Mouse (Mus musculus) kidney, postnatal 36 days (tissue): ENCODE data around the gene Tanc2.

Experiments
- DNase-seq, 2 experiments: peaks; one replicate each; pipeline ENCODE4 v3.0.0; 2021 to 2022; ENCODE audit warnings: mixed read lengths in 2 of 2

Gene Tanc2

DNA sequence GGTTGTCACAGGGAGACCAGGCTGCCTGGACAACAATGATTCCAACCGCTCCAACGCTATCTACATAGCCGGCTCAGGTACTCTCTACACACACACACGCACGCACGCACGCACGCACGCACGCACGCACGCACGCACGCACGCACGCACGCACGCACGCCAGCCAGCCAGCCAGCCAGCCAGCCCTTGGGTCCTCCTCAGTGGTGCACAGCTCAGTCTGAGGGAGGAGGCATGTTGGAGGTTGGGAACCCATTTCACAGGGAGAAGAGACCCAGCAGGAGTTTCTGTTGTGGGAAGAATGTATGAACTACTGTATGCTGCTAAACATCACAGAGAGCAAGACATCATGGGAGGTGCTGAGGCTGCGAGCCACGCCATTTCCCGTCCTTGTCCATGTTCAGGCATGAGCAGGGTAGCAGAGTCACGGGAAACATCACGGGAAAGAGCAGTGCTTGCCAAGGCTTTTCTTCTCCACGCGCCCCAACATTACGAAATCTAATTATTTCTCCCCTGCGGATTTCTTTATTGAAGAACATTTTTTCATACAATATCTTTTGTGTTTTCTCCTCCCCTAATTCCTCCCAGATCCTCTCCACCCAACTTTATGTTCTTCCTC, 366.1 kb downstream of the Tanc2 start:
- DNase-seq: no peak

DNA sequence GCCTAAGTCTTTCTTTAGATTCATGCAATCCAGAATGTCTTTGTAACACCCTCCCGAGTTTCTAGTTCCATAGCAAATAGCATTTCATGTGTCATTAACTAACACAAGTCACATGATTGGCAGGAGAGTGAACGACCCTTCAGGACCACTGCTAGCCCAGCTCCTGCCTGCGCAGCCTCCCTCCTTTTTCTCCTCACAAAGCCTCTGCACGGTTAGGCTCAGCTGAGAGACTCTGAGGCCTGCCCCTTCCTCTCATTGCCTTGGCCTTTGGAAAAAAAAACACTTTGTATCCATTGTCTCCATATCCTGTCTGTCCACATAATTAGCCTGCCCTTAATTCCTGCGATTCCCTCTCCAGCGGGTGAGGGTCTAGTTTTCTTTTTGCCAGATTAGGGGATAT, 367.7 kb downstream of the Tanc2 start:
- DNase-seq: no peak

DNA sequence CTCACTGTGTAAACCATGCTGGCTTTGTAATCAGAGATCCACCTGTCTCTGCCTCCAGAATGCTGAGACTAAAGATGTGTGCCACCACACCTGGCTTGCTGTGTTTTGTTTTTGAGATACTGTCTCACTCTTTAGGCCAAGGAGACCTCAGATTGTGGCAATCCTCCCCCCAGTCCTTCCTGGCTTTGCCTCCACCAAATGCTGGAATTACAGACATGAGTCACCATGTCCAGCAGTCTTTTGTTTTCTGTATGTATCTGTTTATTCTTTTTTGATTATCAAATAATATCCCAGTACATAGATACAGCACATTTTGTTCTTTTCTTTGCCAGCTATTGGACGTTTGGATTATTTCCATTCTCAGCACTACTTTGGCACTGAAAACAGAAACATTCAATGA, 368.8 kb downstream of the Tanc2 start:
- no peak for DNase-seq

DNA sequence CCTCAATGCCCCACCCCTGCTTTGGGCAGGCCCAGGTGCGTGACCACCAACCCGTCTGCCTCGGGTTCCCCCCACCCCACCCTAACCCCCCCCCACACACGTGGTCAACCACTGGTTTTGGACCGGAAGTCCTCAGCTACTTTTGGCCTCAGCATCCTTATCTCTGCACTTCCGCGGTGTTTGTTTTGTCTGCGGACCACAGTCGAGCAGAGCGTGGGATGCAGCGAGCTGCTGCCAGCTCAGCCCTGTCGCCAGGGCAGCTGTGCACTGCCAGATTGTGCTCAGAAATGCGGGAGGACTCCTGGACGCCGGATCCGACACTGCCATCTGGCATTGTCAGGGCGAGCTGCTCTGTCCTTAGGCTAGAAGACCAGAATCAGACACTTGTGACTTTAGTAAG, 369.6 kb downstream of the Tanc2 start:
- no peak for DNase-seq

DNA sequence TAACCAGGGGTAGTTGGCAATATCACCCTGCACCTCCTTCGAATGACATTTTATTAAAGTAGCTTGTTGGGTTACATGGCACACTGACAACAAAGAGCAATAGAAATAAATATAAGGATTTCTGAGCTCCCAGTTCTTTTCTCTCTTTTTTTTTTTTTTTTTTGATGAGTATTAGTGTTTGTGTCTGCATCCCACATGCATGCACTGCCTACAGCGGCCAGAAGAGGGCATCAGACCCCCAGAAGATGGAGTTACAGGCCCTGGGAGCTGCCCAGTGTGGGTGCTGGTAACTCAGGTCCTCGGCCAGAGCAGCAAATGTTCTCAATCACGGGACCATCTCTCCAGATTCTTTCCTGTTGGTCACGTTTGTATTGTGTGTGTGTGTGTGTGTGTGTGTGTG, 374.9 kb downstream of the Tanc2 start:
- no peak for DNase-seq

DNA sequence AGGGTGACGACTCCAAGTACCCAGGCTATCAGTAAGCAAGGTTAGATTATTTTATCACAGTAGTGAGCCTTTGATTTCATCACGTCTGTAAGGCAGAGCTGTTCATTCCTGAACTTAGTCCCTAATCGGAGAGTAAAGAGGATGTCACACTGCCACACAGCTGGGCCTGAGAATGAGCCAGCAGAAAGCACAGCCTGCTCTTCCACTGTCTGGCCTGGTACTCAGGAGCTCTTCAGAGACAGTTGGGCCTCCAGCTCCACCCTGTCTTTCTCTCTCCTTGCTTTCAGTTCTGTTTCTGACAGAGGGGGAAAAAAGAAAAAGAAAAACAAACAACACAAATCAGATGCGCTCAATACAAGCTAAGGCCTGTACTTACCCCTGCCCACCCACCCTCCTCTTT, 376.5 kb downstream of the Tanc2 start:
- no peak for DNase-seq

DNA sequence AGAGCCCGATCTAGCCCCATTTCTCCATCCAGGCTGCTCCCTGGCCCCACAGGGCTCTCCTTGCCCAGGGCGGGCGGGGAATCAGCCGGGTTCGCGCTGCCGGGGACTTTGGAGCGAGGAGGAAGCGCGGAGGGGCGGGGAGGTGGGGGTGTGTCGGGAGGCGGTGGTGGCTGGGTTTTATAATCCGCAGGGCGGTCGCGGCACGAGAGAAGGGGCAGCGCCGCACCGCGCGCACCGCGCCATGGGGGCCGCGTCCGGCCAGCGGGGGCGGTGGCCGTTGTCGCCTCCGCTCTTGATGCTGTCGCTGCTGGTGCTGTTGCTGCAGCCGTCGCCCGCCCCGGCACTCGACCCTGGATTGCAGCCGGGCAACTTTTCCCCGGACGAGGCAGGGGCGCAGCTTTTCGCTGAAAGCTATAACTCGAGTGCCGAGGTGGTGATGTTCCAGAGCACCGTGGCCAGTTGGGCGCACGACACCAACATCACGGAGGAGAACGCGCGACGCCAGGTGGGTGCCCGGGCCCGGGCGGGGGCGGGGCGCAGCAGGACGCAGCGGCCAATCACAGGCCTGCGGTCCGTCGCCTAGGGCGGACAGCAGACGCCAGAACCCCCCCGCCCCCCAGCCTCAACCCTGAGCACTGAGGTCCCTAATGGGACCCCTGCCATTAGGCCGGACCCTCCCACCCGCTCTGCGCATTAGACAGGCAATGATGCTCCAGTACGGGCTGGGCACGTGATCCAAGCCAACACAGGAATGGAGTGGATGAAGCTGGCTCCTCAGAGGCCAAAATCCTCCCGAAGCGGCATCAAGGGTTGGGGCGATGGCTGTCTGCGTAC, 378.2 kb downstream of the Tanc2 start, which contains the start of gene Ace:
Gene Ace (plus strand): TSS at position 205 of the 834 bp plus-strand sequence.
- DNase-seq: peak; percentile 67 to 84

DNA sequence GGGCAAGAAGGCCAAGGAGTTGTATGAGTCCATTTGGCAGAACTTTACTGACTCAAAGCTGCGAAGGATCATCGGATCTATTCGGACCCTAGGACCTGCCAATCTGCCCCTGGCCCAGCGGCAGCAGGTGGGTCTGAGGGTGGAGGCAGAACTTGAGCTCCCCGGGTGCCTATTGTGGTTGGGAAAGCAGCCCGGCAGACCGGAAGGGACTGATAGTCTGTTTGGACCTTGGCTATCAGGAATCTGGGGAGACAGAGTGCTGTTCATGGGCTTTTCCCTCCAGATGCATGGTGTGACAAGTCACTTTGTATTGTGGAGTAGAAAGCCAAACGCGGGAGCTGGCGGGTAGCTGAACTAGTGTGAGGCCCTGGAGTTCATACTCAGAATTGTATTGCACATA, 379.2 kb downstream of the Tanc2 start:
- DNase-seq: no peak

DNA sequence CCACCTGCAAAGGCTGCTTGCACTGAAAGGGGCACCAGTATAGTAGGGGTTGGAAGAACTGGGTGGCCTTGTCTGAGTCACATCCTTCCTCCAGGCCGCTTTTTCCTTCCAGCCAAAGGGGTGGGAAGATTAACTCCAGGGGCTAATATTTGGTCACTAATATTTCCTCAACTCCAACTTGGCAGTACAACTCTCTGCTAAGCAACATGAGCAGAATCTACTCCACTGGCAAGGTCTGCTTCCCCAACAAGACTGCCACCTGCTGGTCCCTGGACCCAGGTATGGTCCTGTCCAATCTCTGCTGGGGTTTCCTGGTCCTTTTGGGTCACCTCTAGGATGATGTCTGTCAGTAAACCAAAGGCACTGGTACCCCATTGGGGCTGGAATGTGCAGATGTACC, 379.7 kb downstream of the Tanc2 start:
- peak; percentile 57 to 90 for DNase-seq

DNA sequence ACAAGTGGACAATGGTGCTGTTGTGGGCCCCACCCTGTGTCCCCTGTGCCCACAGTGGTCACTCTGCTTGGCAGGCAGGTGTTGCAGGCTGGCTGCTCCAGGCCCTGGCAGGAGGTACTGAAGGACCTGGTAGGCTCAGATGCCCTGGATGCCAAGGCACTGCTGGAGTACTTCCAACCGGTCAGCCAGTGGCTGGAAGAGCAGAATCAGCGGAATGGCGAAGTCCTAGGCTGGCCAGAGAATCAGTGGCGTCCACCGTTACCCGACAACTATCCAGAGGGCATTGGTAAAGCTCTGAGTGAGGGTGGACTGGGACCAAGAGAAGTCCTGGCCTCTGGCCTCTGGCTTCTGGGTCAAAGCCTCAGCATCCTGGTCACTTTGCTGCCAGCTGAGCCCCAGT, 384.8 kb downstream of the Tanc2 start:
- DNase-seq: peak; percentile 81 to 84

DNA sequence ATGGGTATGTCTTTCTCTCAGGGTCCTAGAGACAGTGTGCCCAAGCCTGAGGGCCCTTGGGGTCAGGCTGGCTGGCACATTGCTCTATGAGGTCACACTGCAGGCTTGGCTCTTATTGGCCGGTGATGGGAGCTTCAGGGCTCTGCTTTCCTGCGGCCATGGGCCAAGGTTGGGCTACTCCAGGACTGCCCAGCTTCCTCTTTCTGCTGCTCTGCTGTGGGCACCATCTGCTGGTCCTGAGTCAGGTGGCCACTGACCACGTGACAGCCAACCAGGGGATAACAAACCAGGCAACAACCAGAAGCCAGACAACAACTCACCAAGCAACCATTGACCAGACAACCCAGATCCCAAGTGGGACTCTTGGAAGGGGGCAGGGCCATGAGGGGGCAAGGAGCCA, 385.3 kb downstream of the Tanc2 start:
- peak; percentile 16 to 59 for DNase-seq

DNA sequence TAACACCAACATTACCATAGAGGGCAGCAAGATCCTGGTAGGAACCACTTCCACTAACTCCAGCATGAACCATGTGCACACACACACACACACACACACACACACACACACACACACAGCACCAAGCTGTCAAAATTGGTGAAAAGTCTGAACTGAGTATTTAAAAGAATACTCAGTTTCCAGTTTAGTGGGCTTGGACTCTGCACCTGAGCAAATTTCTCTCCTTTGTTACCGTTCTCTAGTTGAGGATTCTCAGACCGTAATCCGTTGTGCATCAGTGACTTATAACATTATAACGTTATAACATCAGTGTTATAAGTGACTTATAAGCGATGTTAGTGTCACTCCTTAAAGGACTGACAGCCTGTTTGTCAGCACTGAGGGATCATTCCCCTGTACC, 385.9 kb downstream of the Tanc2 start:
- DNase-seq: peak; percentile 25 to 46

DNA sequence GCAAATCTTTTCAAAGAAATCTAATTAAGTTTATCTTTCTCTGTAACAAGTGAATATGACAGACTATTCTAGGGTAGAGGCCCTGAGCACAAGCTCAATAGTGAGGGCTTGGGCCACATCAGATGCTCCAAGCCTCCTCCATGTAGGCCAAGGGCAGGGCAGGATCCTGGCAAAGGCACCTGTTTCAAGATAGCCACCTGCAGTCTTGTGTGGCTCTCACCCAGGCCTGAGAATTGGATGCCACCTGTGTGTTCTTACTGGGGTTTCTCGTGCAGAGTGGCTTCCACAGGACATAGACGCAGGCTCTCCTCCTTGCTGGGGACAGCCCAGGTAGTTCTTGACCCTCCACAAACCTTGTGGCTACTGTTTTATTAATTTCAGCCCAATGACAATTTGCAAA, 388.4 kb downstream of the Tanc2 start:
- DNase-seq: no peak

DNA sequence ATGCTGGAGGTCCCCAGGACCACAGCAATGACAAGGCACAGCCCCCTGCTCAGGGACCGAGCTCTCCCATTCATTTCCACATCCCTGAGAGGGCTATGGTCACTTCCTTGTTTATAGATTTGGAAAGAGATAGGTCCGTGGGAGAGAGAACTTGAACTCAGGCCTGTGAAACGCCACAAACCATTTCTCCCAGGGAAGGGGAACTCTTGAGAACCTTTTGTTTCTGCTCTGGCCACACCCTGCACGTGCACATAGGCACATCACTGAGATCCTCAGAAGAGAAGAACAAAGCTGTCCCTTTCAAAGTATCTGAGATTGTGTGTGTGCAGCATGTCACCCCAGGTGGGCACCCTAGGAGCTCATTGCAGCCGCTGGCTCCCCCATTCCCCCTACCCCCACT, 388.8 kb downstream of the Tanc2 start:
- DNase-seq: no peak
